Mouse (Mus musculus) megakaryocyte-erythroid progenitor cell, adult 5-6 weeks (primary cell): ENCODE data around the gene Heyl. TPM values are rescaled to one million over a fixed set of nuclear protein-coding genes. Genes with fewer than 3 reads are reported as not detected.

ENCODE experiments used
- ATAC-seq: replicated peaks from 2 replicates; pipeline ENCODE4 v1.8.0; 2016; ENCODE audit warnings: mild to moderate bottlenecking, inconsistent platforms; ENCODE audit not compliant: severe bottlenecking, poor library complexity, low FRiP score, low TSS enrichment
- total RNA-seq, 2 experiments: library from RNA; stranded (forward) in 1 of 2; stranded (reverse) in 1 of 2; fragments of 200-1000, 215-1000 nt in 1 of 2; fragments of >200 nt in 1 of 2; fragmentation: Nextera tagmentation in 1 of 2; gene quantifications; 2 replicates each; pipeline ENCODE4 v1.2.3; 2014 to 2017

The Heyl gene
- total RNA-seq, 2 experiments from 2014 or later: 1.3 TPM; not detected in 1

DNA sequence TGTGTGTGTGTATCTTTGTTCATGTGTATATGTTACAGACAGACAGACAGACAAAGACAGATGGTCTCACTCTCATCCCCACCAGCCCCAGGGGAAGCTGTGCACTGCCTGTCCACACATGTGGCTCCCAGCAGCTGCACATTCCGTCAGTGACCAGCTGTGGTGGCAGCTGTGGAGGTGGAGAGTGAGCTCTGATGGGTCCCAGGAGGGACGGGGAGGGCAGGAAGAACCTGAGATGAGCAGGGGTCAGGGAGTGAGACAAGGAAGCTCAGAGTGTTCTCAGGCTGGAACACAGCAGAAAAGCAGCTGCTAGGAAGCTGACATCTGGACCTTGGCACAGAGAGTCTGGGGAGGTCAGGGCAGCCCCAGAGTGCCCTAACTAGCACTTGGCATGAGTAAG, 5.1 kb upstream of the Heyl start:
- ATAC-seq: no peak

DNA sequence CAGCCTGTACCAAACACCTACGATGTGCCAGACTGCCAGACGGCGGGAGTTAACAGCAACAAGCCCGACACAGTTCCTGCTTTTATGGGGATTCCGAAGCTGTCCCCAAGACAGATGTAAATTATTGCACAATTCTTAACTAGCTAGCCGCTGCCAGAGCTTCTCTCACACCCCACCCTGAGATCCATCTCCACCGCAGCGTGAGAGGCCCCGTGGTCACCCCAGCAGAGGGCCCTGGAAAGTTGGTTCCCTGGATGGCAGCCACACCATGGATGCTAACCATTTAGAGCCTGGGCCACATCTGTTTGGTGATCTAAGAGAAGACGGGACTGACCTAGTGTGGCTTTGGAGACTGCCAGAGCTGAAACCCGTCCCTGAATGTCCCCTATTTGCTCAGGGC, 4.2 kb upstream of the Heyl start:
- no peak for ATAC-seq

GRCm38 (mm10) chr4:123232841-123233240, 515 bp upstream of the Heyl start:
- no peak for ATAC-seq

DNA sequence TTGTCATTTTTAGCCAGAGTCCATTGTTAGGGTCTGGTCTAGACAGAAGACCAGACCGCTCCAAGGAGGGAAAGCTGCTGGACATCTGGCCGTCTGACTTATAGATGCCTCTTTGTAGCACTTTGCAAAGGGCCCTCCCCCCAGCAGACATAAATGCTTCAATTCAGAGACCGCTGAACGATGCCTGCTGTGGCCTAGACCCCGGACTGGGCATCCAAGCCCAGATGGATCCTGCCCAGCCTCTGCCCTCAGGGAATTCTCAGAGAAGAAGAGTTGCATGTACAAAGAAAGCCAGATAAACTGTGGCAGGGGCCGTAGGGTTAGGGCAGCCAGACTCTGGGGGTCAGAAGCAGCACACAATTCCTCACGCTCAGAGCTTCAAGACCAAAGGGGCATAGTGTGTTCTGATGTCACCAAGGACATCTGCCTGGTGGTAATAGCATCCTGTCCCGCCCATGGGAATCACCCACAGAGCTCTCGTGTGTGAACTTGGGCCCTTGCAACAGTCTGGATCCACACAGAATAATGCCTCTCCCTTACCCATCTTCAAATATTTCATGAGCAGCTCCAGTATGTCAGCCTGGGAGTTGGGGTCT, 2.6 kb downstream of the Heyl start:
- no peak for ATAC-seq

DNA sequence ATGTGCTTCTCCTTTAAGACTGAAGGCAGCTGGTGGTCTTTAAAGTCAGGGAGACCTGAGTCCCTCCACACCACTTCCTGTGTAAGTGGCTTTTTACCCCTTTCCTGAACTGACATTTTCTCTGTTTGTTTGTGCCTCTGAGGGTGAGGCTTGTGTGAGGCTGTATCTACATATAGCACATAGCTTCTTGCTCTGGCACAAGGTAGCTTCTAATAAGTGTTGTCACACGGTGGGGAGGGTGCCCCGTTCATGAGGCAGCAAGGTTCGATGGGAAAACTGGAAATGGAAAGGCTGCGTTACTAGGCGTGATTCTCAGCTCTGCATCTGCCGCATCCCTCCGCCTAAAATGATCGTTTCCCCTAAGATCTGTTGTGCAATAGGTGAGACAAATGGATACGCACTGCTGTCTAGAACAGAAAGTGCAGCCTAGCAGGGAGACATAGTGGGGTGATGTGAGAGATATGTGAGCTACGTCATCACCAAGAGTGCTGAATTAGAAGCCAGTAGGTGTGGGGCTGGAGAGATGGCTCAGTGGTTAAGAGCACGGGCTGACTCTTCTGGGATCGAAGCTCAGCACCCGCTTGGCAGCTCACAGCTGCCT, 3.2 kb downstream of the Heyl start:
- ATAC-seq: no peak

DNA sequence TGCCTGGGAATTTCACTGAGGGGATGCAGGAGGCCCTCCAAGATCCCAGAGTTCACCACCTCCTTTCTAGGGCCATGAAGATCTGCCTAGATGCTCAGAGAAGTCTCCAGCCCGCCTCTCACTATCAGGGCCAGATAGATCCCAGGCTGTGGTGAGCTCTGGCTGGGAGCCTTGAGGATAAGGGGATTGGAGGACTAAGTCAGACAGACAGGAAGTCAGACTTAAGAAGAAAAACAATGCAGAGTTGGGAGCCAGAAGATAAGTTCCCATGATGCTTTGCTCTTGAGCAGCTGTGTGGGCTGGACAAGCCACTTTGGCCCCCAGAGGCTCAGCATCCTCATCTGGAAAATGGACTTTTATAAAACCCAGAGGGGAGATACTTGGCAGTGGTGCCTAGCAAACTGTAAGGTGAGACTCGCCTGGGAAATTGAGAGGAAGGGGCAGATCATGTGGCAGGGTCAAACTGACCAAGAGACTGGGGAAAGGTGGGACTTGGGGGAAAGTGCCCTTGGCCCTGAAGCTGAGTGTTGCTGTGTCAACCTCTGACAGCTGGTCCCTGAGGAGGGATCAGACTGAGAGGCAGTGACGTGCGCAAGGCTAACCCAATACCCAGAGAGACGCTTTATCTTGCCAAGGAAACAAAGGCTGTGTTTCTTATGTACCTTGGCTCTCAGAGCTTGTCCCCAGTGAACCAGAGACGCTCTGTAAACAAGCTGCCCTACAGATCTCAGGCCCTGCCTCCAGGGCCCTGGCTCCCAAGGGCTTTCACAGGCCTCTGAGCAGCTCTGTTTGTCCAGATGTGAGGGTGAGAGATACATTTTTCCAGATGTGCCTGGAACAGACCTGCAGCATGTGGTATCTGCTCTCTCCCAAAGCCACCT, 4.3 kb downstream of the Heyl start:
- no peak for ATAC-seq

GRCm38 (mm10) chr4:123239361-123240203, 6.2 kb downstream of the Heyl start:
- ATAC-seq: no peak

- ATAC-seq: no peak
Observed at GRCm38 (mm10) chr4:123246221-123246620, 12.9 kb downstream of the Heyl start.

DNA sequence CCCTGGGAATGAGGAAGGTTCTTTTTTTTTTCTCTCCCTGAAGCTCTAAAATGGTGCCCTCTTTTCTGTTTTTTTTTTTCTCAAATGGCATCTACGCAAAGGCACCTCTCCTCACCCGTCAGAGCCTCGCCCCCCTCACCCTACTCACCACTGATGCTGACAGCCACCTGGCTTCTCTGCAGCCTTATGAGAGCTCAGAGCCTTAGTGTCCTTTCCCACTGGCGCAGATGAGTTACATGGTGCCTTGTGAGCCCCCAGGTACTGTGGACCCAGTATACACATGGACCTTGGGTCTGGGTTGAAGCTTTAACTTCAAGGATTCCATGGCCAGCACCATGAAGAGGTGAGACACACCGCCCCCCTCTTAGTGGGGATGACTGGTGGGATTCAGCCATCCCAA, 13.3 kb downstream of the Heyl start:
- no peak for ATAC-seq

GRCm38 (mm10) chr4:123247147-123247880, 14.0 kb downstream of the Heyl start:
- no peak for ATAC-seq

GRCm38 (mm10) chr4:123248971-123249567, 15.7 kb downstream of the Heyl start:
- ATAC-seq: no peak

DNA sequence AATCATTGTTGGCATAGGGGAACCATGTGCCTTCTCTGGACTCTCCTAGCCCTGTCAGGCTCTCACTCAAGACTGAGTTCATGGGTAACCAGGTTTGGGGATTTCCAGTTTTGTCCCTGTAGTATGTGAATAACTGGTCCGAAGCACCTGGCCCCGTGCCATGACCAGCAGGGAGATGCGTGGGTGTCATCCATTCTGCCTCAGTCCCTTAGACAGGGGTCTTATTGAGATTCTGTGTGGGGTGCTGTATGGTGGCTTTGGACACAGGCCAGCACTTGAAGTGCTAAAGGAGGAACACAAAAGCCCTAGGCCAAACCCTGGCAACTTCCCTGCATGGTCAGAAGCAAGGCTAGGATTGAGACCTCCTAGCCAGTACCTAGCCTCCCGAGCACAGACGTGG, 18.9 kb downstream of the Heyl start:
- ATAC-seq: no peak

DNA sequence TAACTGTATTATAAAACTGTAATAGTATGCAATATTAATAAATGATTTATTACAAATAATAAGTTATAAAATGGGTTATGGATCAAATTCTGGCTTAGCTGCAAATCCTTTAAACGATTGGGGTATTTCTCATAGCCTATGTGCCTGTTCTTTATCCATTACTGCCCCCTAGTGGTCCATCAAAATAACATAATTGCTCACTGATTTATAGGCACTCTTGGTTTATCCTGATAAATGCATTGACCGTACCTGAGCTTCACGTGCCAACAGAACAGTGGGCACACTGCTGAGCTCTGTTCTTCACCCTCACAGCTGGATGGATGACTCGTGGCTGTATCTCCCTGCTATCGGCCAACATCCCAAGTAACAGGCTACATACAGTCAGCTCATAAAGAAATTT, 21.3 kb downstream of the Heyl start:
- ATAC-seq: peak; percentile 79

- peak; percentile 44; the same call in 1 of the 2 replicates for ATAC-seq
Observed at GRCm38 (mm10) chr4:123260071-123260746, 26.9 kb downstream of the Heyl start.

GRCm38 (mm10) chr4:123261721-123262401, 28.5 kb downstream of the Heyl start, which contains the start of gene Pabpc4:
Gene Pabpc4, plus strand, starts transcription at chr4:123262351.
- no peak for ATAC-seq

DNA sequence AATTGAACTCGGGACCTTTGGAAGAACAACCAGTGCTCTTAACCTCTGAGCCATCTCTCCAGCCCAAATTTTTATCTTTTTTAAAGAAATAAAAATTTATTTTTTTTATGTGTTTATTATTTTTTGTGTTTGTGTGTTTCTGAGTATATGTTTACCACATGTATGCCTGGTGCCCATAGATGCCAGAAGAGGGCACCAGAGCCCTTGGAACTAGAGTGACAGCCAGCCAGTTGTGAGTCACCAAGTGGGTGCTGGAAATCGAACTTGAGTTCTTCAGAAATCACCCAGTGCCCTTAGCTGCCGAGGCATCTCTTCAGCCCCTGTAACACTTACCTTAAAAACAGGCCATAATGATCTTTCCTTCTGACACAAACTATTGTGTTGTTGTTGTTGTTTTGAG, 37.7 kb downstream of the Heyl start:
- no peak for ATAC-seq

DNA sequence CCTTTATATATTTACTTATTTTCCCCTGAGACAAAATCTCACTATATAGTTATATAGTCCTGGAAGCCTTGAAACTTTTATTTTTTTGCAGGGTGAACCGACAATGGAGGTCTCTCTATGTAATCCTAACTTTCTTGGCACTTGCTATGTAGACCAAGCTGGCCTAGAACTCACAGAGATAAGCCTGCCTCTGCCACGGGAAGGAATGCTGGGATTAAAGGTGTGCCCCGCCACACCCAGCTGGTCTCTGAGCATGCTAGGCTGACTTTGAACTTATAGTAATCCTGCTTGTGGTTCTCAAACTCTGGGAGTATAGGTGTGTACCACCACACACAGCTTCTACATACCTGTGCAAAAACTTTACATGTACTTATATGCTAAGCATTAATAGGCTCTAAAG, 46.8 kb downstream of the Heyl start:
- ATAC-seq: no peak

DNA sequence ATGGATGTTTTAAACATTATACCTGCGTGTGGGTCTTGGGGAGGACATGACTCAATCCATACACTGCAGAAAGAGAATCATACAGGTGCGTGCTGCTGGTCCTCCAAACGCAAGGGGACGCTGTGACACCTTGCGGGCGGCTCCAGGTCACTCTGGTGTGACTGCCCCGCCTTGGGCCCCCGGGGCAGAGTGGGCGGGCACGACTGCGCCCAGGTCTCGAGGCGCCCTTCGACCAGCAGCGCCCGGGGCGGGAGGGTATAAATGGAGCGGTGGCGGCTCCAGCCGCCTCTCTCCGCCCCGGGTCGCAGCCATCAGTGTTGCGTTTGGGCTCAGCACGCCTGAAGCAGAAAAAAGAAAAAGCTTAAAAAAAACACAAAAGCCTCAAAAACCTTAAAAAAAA, 49.1 kb downstream of the Heyl start:
- peak; percentile 85 for ATAC-seq
